Comparison of ENCODE assay signal across 24 mouse cellular contexts in genomic region chr5:132517879-132518278, GRCm38 (mm10). TPM values are rescaled to one million over a fixed set of nuclear protein-coding genes. Genes with fewer than 3 reads are reported as not detected.
"Had no signal": no experiment of that assay in that cellular context is flagged by ENCODE, and none has a peak within 500 bp of the region (broad histone marks: within the 10 kb centered on the region; RNA-seq: fewer than 3 reads in every experiment).

No protein-coding gene starts in this region.

- H3K27me3 ChIP-seq: heart, embryonic 12.5 days; hindbrain, embryonic 12.5 days; hindbrain, embryonic 15.5 days; intestine, embryonic 15.5 days; limb, embryonic 12.5 days had no signal

- H3K4me3 ChIP-seq: gastrocnemius, adult 2 months; heart, embryonic 10.5 days; heart, embryonic 12.5 days; hindbrain, embryonic 10.5 days; hindbrain, embryonic 12.5 days; hindbrain, embryonic 15.5 days; intestine, embryonic 15.5 days; layer of hippocampus, adult 2 months; left cerebral cortex, adult 2 months; limb, embryonic 10.5 days; limb, embryonic 12.5 days had no signal

- H3K27ac ChIP-seq: gastrocnemius, adult 2 months; heart, embryonic 10.5 days; hindbrain, embryonic 10.5 days; hindbrain, embryonic 12.5 days; hindbrain, embryonic 15.5 days; intestine, embryonic 15.5 days; layer of hippocampus, adult 2 months; left cerebral cortex, adult 2 months; limb, embryonic 10.5 days; limb, embryonic 12.5 days had no signal

- H3K4me2 ChIP-seq: heart, embryonic 12.5 days; hindbrain, embryonic 12.5 days; hindbrain, embryonic 15.5 days; intestine, embryonic 15.5 days; limb, embryonic 12.5 days had no signal

- ATAC-seq: inflammation-experienced regulatory T-cells, adult 6 months; intestine, embryonic 15.5 days; intestine, postnatal 0 days had no signal

- DNase-seq: gastrocnemius, adult 2 months; gastrocnemius, postnatal 10 days; gastrocnemius, postnatal 25 days; heart, adult 18-20 months; heart, postnatal 10 days; heart, postnatal 4 days; kidney, adult 18-20 months; kidney, adult 8-10 months; kidney, postnatal 10 days; kidney, postnatal 25 days; kidney, postnatal 4 days; liver had no signal

- H3K36me3 ChIP-seq: heart, embryonic 10.5 days; heart, embryonic 12.5 days; hindbrain, embryonic 10.5 days; hindbrain, embryonic 12.5 days; hindbrain, embryonic 15.5 days; intestine, embryonic 15.5 days; limb, embryonic 10.5 days; limb, embryonic 12.5 days had no signal

- H3K9me3 ChIP-seq: heart, embryonic 10.5 days; heart, embryonic 12.5 days; hindbrain, embryonic 10.5 days; hindbrain, embryonic 12.5 days; hindbrain, embryonic 15.5 days; intestine, embryonic 15.5 days; limb, embryonic 10.5 days; limb, embryonic 12.5 days had no signal

- H3K9ac ChIP-seq: heart, embryonic 12.5 days; hindbrain, embryonic 12.5 days; hindbrain, embryonic 15.5 days; intestine, embryonic 15.5 days; limb, embryonic 12.5 days had no signal

RNA-seq across cellular contexts. Expression of gene Auts2, which starts 25.3 kb away (rescaled TPM):
- polyA plus RNA-seq: inflammation-experienced regulatory T-cells, adult 6 months had no signal
